Mouse (Mus musculus): ENCODE results near the gene Usp19. TPM values are rescaled to one million over a fixed set of nuclear protein-coding genes. Genes with fewer than 3 reads are reported as not detected.
A peak's percentile ranks its signal among the peaks of the same experiment; 100 is the strongest.

Gene Usp19
- polyA plus RNA-seq, 1 experiment, result 134 TPM

- Histone ChIP-seq H3K36me3 (ENCODE audit: control insufficient read depth, insufficient read depth, low read length) (no peaks in the 10 kb centered on the region), H3K4me3 (ENCODE audit: control insufficient read depth, low read depth, low read length) (peak overlapping the region; percentile 83), H3K27me3 (ENCODE audit: control insufficient read depth, insufficient read depth, low read length) (no peaks in the 10 kb centered on the region), H3K27ac (ENCODE audit: control insufficient read depth, insufficient read depth, low read depth, low read length) (no peak overlapping the region), H3K4me1 (ENCODE audit: control insufficient read depth, insufficient read depth, low read length) (peaks cover 25% of the 10 kb centered on the region)
- TF ChIP-seq POLR2A (IDR thresholded peaks at IDR 0.05; ENCODE audit: control insufficient read depth, low read depth, low read length), result no peak
- TF ChIP-seq CTCF (IDR thresholded peaks at IDR 0.05; ENCODE audit: control insufficient read depth, insufficient read depth, insufficient replicate concordance, low read depth, low read length), result no peak
Measured at GRCm38 (mm10) chr9:108451519-108452160, 38.8 kb upstream of the Usp19 start.

GRCm38 (mm10) chr9:108452291-108452906 lies 38.0 kb upstream of the Usp19 start:
- Histone ChIP-seq H3K4me1 (ENCODE audit: control insufficient read depth, insufficient read depth, low read length) (peaks cover 25% of the 10 kb centered on the region), H3K36me3 (ENCODE audit: control insufficient read depth, insufficient read depth, low read length) (no peaks in the 10 kb centered on the region), H3K27me3 (ENCODE audit: control insufficient read depth, insufficient read depth, low read length) (no peaks in the 10 kb centered on the region), H3K4me3 (ENCODE audit: control insufficient read depth, low read depth, low read length) (peak overlapping the region; percentile 83), H3K27ac (ENCODE audit: control insufficient read depth, insufficient read depth, low read depth, low read length) (no peak overlapping the region; the same call in 1 of the 2 replicates)
- TF ChIP-seq CTCF (IDR thresholded peaks at IDR 0.05; ENCODE audit: control insufficient read depth, insufficient read depth, insufficient replicate concordance, low read depth, low read length) (peak; percentile 76), POLR2A (IDR thresholded peaks at IDR 0.05; ENCODE audit: control insufficient read depth, low read depth, low read length) (no peak)

- H3K36me3 ChIP-seq (ENCODE audit: control insufficient read depth, insufficient read depth, low read length), result no peaks in the 10 kb centered on the region
- H3K4me1 ChIP-seq (ENCODE audit: control insufficient read depth, insufficient read depth, low read length), result peaks cover 25% of the 10 kb centered on the region
- no peak for TF ChIP-seq CTCF (IDR thresholded peaks at IDR 0.05; ENCODE audit: control insufficient read depth, insufficient read depth, insufficient replicate concordance, low read depth, low read length)
- TF ChIP-seq POLR2A (IDR thresholded peaks at IDR 0.05; ENCODE audit: control insufficient read depth, low read depth, low read length), result no peak
- peak overlapping the region; percentile 22; the same call in 1 of the 2 replicates for H3K4me3 ChIP-seq (ENCODE audit: control insufficient read depth, low read depth, low read length)
- H3K27me3 ChIP-seq (ENCODE audit: control insufficient read depth, insufficient read depth, low read length), result no peaks in the 10 kb centered on the region
- H3K27ac ChIP-seq (ENCODE audit: control insufficient read depth, insufficient read depth, low read depth, low read length), result no peak overlapping the region
Measured at GRCm38 (mm10) chr9:108452911-108453310, 37.5 kb upstream of the Usp19 start.

GRCm38 (mm10) chr9:108453458-108453857 lies 36.9 kb upstream of the Usp19 start:
- Histone ChIP-seq H3K27me3 (ENCODE audit: control insufficient read depth, insufficient read depth, low read length) (no peaks in the 10 kb centered on the region), H3K4me1 (ENCODE audit: control insufficient read depth, insufficient read depth, low read length) (peaks cover 25% of the 10 kb centered on the region), H3K4me3 (ENCODE audit: control insufficient read depth, low read depth, low read length) (no peak overlapping the region), H3K27ac (ENCODE audit: control insufficient read depth, insufficient read depth, low read depth, low read length) (no peak overlapping the region), H3K36me3 (ENCODE audit: control insufficient read depth, insufficient read depth, low read length) (no peaks in the 10 kb centered on the region)
- no peak for TF ChIP-seq CTCF (IDR thresholded peaks at IDR 0.05; ENCODE audit: control insufficient read depth, insufficient read depth, insufficient replicate concordance, low read depth, low read length)
- no peak for TF ChIP-seq POLR2A (IDR thresholded peaks at IDR 0.05; ENCODE audit: control insufficient read depth, low read depth, low read length)

GRCm38 (mm10) chr9:108454429-108454828 lies 36.0 kb upstream of the Usp19 start:
- TF ChIP-seq CTCF (IDR thresholded peaks at IDR 0.05; ENCODE audit: control insufficient read depth, insufficient read depth, insufficient replicate concordance, low read depth, low read length) (no peak), POLR2A (IDR thresholded peaks at IDR 0.05; ENCODE audit: control insufficient read depth, low read depth, low read length) (no peak)
- Histone ChIP-seq H3K27ac (ENCODE audit: control insufficient read depth, insufficient read depth, low read depth, low read length) (no peak overlapping the region), H3K4me1 (ENCODE audit: control insufficient read depth, insufficient read depth, low read length) (peaks cover 22% of the 10 kb centered on the region), H3K27me3 (ENCODE audit: control insufficient read depth, insufficient read depth, low read length) (no peaks in the 10 kb centered on the region), H3K4me3 (ENCODE audit: control insufficient read depth, low read depth, low read length) (peak overlapping the region; percentile 57; the same call in 1 of the 2 replicates), H3K36me3 (ENCODE audit: control insufficient read depth, insufficient read depth, low read length) (no peaks in the 10 kb centered on the region)

- no peaks in the 10 kb centered on the region for H3K36me3 ChIP-seq (ENCODE audit: control insufficient read depth, insufficient read depth, low read length)
- H3K27ac ChIP-seq (ENCODE audit: control insufficient read depth, insufficient read depth, low read depth, low read length), result no peak overlapping the region
- no peak for TF ChIP-seq CTCF (IDR thresholded peaks at IDR 0.05; ENCODE audit: control insufficient read depth, insufficient read depth, insufficient replicate concordance, low read depth, low read length)
- no peak for TF ChIP-seq POLR2A (IDR thresholded peaks at IDR 0.05; ENCODE audit: control insufficient read depth, low read depth, low read length)
- no peaks in the 10 kb centered on the region for H3K27me3 ChIP-seq (ENCODE audit: control insufficient read depth, insufficient read depth, low read length)
- H3K4me3 ChIP-seq (ENCODE audit: control insufficient read depth, low read depth, low read length), result no peak overlapping the region
- peaks cover 12% of the 10 kb centered on the region for H3K4me1 ChIP-seq (ENCODE audit: control insufficient read depth, insufficient read depth, low read length)
Measured at GRCm38 (mm10) chr9:108455747-108456571, 34.4 kb upstream of the Usp19 start.

GRCm38 (mm10) chr9:108456953-108457352 lies 33.4 kb upstream of the Usp19 start:
- Histone ChIP-seq H3K4me3 (ENCODE audit: control insufficient read depth, low read depth, low read length) (no peak overlapping the region), H3K27ac (ENCODE audit: control insufficient read depth, insufficient read depth, low read depth, low read length) (no peak overlapping the region), H3K4me1 (ENCODE audit: control insufficient read depth, insufficient read depth, low read length) (peaks cover 15% of the 10 kb centered on the region), H3K36me3 (ENCODE audit: control insufficient read depth, insufficient read depth, low read length) (no peaks in the 10 kb centered on the region), H3K27me3 (ENCODE audit: control insufficient read depth, insufficient read depth, low read length) (no peaks in the 10 kb centered on the region)
- TF ChIP-seq POLR2A (IDR thresholded peaks at IDR 0.05; ENCODE audit: control insufficient read depth, low read depth, low read length) (no peak), CTCF (IDR thresholded peaks at IDR 0.05; ENCODE audit: control insufficient read depth, insufficient read depth, insufficient replicate concordance, low read depth, low read length) (no peak)

Measured in testis, adult 2 months (tissue).